Mouse (Mus musculus) midbrain, embryonic 11.5 days (tissue): ENCODE data around the gene 1810043G02Rik. TPM values are rescaled to one million over a fixed set of nuclear protein-coding genes. Genes with fewer than 3 reads are reported as not detected.
A peak's percentile ranks its signal among the peaks of the same experiment; 100 is the strongest.
"Not testable (repeated sequence)": the region's sequence is repeated elsewhere in the genome, so short reads cannot be mapped to it uniquely, and the experiment has no call there.

Experiments used
- ATAC-seq: fragments of 200-750 bp; cut with Nextera tagmentation; 2 replicates; pipeline ENCODE4 v1.8.0; 2017; ENCODE audit warnings: moderate TSS enrichment, moderate library complexity; ENCODE audit not compliant: low FRiP score
- DNase-seq: peaks from one replicate; pipeline ENCODE4 v3.0.0; 2015; ENCODE audit warnings: low spot score; ENCODE audit errors: missing footprints
- H3K27ac ChIP-seq: fragments of 300-500 bp; sonication (generic); 2 replicates; pipeline ENCODE4 v1.5.1; 2014; ENCODE audit warnings: low read depth, low read length
- H3K27me3 ChIP-seq: fragments of 300-500 bp; sonication (generic); 2 replicates; pipeline ENCODE4 v1.6.1; 2014; ENCODE audit warnings: mild to moderate bottlenecking, low read length, moderate library complexity, mixed read lengths; ENCODE audit not compliant: control insufficient read depth, insufficient read depth
- H3K36me3 ChIP-seq: fragments of 300-500 bp; sonication (generic); 2 replicates; pipeline ENCODE4 v1.6.1; 2014; ENCODE audit warnings: mild to moderate bottlenecking, low read length, moderate library complexity, mixed read lengths; ENCODE audit not compliant: control insufficient read depth, insufficient read depth
- H3K4me1 ChIP-seq: fragments of 300-500 bp; sonication (generic); 2 replicates; pipeline ENCODE4 v1.6.1; 2014; ENCODE audit warnings: low read length; ENCODE audit not compliant: control insufficient read depth, insufficient read depth
- H3K4me2 ChIP-seq: fragments of 300-500 bp; sonication (generic); 2 replicates; pipeline ENCODE4 v1.6.1; 2014; ENCODE audit warnings: mild to moderate bottlenecking, moderate library complexity
- H3K4me3 ChIP-seq: fragments of 300-500 bp; sonication (generic); 2 replicates; pipeline ENCODE4 v1.5.1; 2014; ENCODE audit warnings: low read depth, low read length
- H3K9ac ChIP-seq: fragments of 300-500 bp; sonication (generic); 2 replicates; pipeline ENCODE4 v1.6.1; 2014; ENCODE audit warnings: low read length
- H3K9me3 ChIP-seq: fragments of 300-500 bp; sonication (generic); 2 replicates; pipeline ENCODE4 v1.6.1; 2016; ENCODE audit warnings: low read length; ENCODE audit not compliant: control insufficient read depth
- WGBS: fragments of 180-500 bp; shearing (Covaris S2); extraction: QIAGEN DNeasy Blood & Tissue Kit; methylation state at CpG from one replicate; pipeline ENCODE4 v1.1.7; 2014; 5-methylcytosine and 5-hydroxymethylcytosine counted together
- polyA plus RNA-seq: library from polyadenylated mRNA; unstranded; fragments of >200 nt; fragmentation: Nextera tagmentation; extraction: Ambion mirVana; gene quantifications from 2 replicates; pipeline ENCODE4 v1.2.1, GENCODE M21; 2014

1810043G02Rik gene
- polyA plus RNA-seq: 32.3 and 36.5 TPM in 2 replicates

GRCm38 (mm10) chr10:77978351-77979350, at the start of gene 1810043G02Rik:
Gene 1810043G02Rik, plus strand, starts transcription at chr10:77978524.
- peak within 1 kb of the TSS; percentile 63 for H3K27ac ChIP-seq
- no peaks in the 10 kb centered on the region for H3K9me3 ChIP-seq
- H3K9ac ChIP-seq: peak within 1 kb of the TSS; percentile 80
- H3K4me1 ChIP-seq: peaks cover 6% of the 10 kb centered on the region
- H3K4me3 ChIP-seq: peak within 1 kb of the TSS; percentile 61
- peak; percentile 98 for ATAC-seq
- H3K4me2 ChIP-seq: peak within 1 kb of the TSS; percentile 73
- peak; percentile 100 for DNase-seq
- H3K27me3 ChIP-seq: no peaks in the 10 kb centered on the region
- 0 out of 2 replicates have a peak, but pooled peaks cover 4% of the 10 kb centered on the region for H3K36me3 ChIP-seq
- WGBS: 1% methylated on average over 57 of the region's 57 CpGs

- no peak for ATAC-seq
- no peak for DNase-seq
- H3K27ac ChIP-seq: no peak overlapping the region
- H3K27me3 ChIP-seq: no peaks in the 10 kb centered on the region
- no peak overlapping the region for H3K4me2 ChIP-seq
- H3K9ac ChIP-seq: no peak overlapping the region
- WGBS: 71% methylated on average over 2 of the region's 2 CpGs
- no peak overlapping the region for H3K4me3 ChIP-seq
- no peaks in the 10 kb centered on the region for H3K36me3 ChIP-seq
- no peaks in the 10 kb centered on the region for H3K4me1 ChIP-seq
- no peaks in the 10 kb centered on the region for H3K9me3 ChIP-seq
Observed at GRCm38 (mm10) chr10:77939685-77940084, 38.6 kb upstream of the 1810043G02Rik start.

DNA sequence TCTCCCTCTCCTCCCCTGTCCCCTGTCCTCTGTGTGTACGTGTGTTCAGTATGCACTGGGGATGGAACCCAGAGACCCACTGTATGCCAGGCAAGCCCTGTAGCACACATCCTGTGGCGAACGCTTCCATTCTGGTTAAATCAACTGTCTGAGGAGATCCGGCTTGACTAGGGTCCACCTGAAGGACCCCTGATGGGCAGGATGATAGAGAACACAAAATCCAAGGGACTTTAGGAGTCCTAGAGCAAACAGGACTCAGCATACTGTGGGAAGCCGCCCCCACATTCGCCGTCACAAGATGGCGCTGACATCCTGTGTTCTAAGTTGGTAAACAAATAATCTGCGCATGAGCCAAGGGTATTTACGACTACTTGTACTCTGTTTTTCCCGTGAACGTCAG, 27.9 kb upstream of the 1810043G02Rik start:
- H3K27me3 ChIP-seq, H3K4me3 ChIP-seq, ATAC-seq, H3K27ac ChIP-seq, H3K4me1 ChIP-seq, H3K9ac ChIP-seq, DNase-seq, H3K4me2 ChIP-seq, H3K9me3 ChIP-seq, H3K36me3 ChIP-seq: not testable (repeated sequence)
- WGBS: 91% methylated on average over 8 of the region's 12 CpGs

DNA sequence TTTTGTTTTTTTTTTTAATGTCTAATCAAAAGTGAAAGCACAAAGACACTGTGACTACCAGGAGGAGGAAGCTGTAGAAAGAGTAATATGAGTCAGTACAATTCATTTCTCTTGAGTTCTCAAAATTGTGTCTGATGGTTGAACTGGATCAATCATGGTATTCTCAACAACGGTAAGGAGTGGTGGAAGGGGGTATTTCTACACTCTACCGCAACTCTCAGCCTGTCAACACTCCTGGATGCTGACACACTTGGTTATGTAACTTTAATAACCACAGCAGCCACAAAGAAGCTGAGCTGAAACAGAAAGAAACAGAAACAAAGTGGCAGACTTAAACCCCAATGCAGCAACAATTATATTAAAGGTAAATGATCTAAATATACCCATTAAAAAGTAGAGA, 15.6 kb upstream of the 1810043G02Rik start:
- Histone ChIP-seq H3K27ac (no peak overlapping the region), H3K4me3 (no peak overlapping the region), H3K4me1 (no peaks in the 10 kb centered on the region), H3K4me2 (no peak overlapping the region), H3K9me3 (no peaks in the 10 kb centered on the region), H3K36me3 (no peaks in the 10 kb centered on the region), H3K9ac (no peak overlapping the region), H3K27me3 (no peaks in the 10 kb centered on the region)
- no peak for DNase-seq
- WGBS: 87% methylated on average over 2 of the region's 2 CpGs
- no peak for ATAC-seq

DNA sequence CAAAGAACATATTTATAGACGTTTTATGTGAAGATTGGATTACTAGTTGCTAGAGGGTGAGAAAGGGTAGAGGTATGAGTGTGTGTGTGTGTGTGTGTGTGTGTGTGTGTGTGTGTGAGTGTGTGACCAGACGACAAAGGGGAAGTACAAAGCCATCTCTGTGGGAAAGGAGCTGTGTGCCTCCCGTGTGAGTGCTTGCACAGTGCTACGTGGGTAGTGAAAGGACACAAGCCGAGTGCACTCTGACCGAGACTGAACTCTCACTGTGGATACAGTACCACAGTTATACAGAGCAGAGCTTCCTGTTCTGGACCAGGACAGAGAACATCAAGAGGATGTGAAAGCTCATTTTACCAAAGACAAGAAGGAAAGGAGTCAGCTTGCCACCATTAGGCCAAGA, 14.4 kb upstream of the 1810043G02Rik start:
- H3K9me3 ChIP-seq: no peaks in the 10 kb centered on the region
- no peak for DNase-seq
- H3K27me3 ChIP-seq: peaks cover 3% of the 10 kb centered on the region
- H3K4me2 ChIP-seq: no peak overlapping the region
- H3K9ac ChIP-seq: no peak overlapping the region
- no peaks in the 10 kb centered on the region for H3K4me1 ChIP-seq
- no peaks in the 10 kb centered on the region for H3K36me3 ChIP-seq
- 79% methylated on average over 6 of the region's 6 CpGs for WGBS
- no peak overlapping the region for H3K4me3 ChIP-seq
- no peak for ATAC-seq
- H3K27ac ChIP-seq: no peak overlapping the region

DNA sequence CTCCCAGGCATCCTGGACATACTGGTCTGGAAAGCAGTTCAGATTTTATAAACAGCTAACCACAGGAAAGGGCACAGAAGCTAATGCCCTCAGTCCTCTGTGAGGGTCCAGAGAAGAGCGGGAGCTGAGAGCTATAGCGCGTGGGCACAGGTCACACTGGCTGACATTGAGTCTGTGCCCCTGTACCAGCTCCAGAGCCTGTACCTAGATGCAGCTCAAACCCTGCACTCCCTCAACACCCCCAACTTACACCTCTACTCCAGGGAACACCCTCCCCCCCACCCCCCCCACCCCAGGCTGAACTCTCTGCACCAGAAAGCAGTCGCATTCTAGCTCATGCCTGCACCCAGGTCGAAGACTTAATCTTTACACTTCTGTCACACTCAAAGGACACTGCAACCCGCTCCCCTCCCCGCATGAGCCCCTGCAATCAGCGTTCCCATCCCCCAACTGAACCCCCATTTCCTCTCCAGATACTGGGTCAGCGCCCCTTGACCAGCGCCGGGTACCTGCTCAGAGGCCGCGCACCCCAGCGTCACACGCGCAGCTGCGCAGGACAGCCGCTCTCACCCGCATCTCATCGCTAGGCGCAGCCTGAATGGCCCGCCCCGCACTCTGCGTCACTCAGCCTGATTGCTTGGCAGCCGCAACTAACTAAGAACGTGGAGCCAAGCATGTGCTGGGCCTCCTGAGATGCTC, 8.9 kb upstream of the 1810043G02Rik start:
- ATAC-seq: peak; percentile 76; the same call in 1 of the 2 replicates
- Histone ChIP-seq H3K9me3 (no peaks in the 10 kb centered on the region), H3K4me3 (peak overlapping the region; percentile 17), H3K27me3 (peaks cover 15% of the 10 kb centered on the region), H3K4me2 (peak overlapping the region; percentile 47), H3K4me1 (0 out of 2 replicates have a peak, but pooled peaks cover 3% of the 10 kb centered on the region), H3K36me3 (no peaks in the 10 kb centered on the region), H3K9ac (peak overlapping the region; percentile 29), H3K27ac (no peak overlapping the region)
- peak; percentile 90 for DNase-seq
- 7% methylated on average over 26 of the region's 26 CpGs for WGBS

GRCm38 (mm10) chr10:77969973-77970325, 8.4 kb upstream of the 1810043G02Rik start:
- H3K4me1 ChIP-seq: 0 out of 2 replicates have a peak, but pooled peaks cover 3% of the 10 kb centered on the region
- peak overlapping the region; percentile 17 for H3K4me3 ChIP-seq
- no peak overlapping the region for H3K27ac ChIP-seq
- 17% methylated on average over 8 of the region's 8 CpGs for WGBS
- H3K36me3 ChIP-seq: no peaks in the 10 kb centered on the region
- H3K27me3 ChIP-seq: peaks cover 15% of the 10 kb centered on the region
- no peaks in the 10 kb centered on the region for H3K9me3 ChIP-seq
- ATAC-seq (no peak), DNase-seq (peak; percentile 87)
- peak overlapping the region; percentile 47 for H3K4me2 ChIP-seq
- H3K9ac ChIP-seq: peak overlapping the region; percentile 29

DNA sequence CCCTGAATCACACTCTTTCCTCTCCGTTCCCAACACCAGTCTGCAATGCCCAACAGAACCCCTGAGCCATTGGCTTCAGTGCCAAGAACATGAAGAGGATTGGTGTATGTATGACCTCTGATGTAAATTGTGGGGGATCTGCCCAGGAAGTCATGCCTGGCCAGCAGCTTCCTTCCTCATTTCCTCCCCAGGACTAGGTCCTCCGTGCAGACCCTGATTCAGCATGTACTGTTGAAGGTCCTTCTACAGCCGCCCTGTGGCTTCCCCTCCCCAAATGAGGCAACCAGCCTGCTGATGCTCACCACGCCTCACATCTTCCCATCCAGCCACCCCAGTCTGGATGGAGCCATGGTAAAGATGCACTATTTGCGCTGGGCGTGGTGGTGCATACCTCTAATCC, 7.8 kb upstream of the 1810043G02Rik start, which contains the start of gene Trpm2:
Gene Trpm2, minus strand, starts transcription at position 83 of the 400 bp plus-strand sequence.
- H3K4me1 ChIP-seq: 0 out of 2 replicates have a peak, but pooled peaks cover 3% of the 10 kb centered on the region
- WGBS: 86% methylated on average over 6 of the region's 6 CpGs
- no peak within 1 kb of the TSS for H3K27ac ChIP-seq
- peak within 1 kb of the TSS; percentile 17 for H3K4me3 ChIP-seq
- peak within 1 kb of the TSS; percentile 29 for H3K9ac ChIP-seq
- peak within 1 kb of the TSS; percentile 47 for H3K4me2 ChIP-seq
- H3K27me3 ChIP-seq: peaks cover 15% of the 10 kb centered on the region
- no peaks in the 10 kb centered on the region for H3K36me3 ChIP-seq
- no peaks in the 10 kb centered on the region for H3K9me3 ChIP-seq
- DNase-seq: no peak
- no peak for ATAC-seq
